Mouse (Mus musculus) midbrain, embryonic 10.5 days (tissue): ENCODE measurements around the gene Fxyd3. TPM values are rescaled to one million over a fixed set of nuclear protein-coding genes. Genes with fewer than 3 reads are reported as not detected.

Experiments
- DNase-seq: peaks from one replicate; pipeline ENCODE4 v3.0.0-alpha.2; 2017; ENCODE audit warnings: low spot score
- H3K27ac ChIP-seq: fragments of 300-500 bp; sonication (generic); replicated peaks from 2 replicates; pipeline ENCODE4 v1.5.1; 2016; ENCODE audit warnings: mild to moderate bottlenecking
- H3K27me3 ChIP-seq: fragments of 300-500 bp; sonication (generic); 2 replicates; pipeline ENCODE4 v1.6.1; 2016; ENCODE audit warnings: low read depth, mild to moderate bottlenecking; ENCODE audit not compliant: poor library complexity, severe bottlenecking
- H3K36me3 ChIP-seq: fragments of 300-500 bp; sonication (generic); 2 replicates; pipeline ENCODE4 v1.6.1; 2016; ENCODE audit warnings: mild to moderate bottlenecking, moderate library complexity
- H3K4me1 ChIP-seq: fragments of 300-500 bp; sonication (generic); 2 replicates; pipeline ENCODE4 v1.6.1; 2016
- H3K4me3 ChIP-seq: fragments of 300-500 bp; sonication (generic); 2 replicates; pipeline ENCODE4 v1.5.1; 2016; ENCODE audit warnings: mild to moderate bottlenecking, moderate library complexity
- H3K9me3 ChIP-seq: fragments of 300-500 bp; sonication (generic); replicated peaks from 2 replicates; pipeline ENCODE4 v1.6.1; 2016; ENCODE audit warnings: mild to moderate bottlenecking
- WGBS: fragments of 180-500 bp; shearing (Covaris S2); methylation state at CpG from one replicate; pipeline ENCODE4 v1.1.7; 2016; 5-methylcytosine and 5-hydroxymethylcytosine counted together
- polyA plus RNA-seq: library from polyadenylated mRNA; unstranded; fragments of >200 nt; fragmentation: Nextera tagmentation; extraction: Ambion mirVana; gene quantifications from 2 replicates; pipeline ENCODE4 v1.2.1, GENCODE M21; 2016

Gene Fxyd3
- polyA plus RNA-seq, 1 experiment from 2014 or later, result 3.4 TPM

DNA sequence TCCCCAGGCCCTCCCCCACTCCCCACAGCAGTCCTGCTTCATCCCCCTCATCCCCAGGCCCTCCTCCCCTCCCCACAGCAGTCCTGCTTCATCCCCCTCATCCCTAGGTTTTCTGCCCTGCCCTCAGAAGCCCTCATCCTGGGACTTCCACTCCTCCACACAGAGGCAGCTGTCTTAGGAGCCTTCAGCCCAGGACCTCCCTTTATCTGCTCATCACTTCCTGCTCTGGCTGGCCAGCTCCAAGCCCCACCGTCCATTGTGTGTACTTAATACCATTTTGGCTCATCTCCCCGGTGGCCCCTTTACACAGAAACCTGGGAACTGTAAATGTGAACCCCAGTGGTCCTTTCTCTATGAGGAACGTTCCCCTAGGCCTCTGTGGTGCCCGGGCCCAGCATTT, 35.5 kb upstream of the Fxyd3 start:
- H3K4me3 ChIP-seq, result no peak overlapping the region
- H3K36me3 ChIP-seq, result no peaks in the 10 kb centered on the region
- DNase-seq, result no peak
- H3K27me3 ChIP-seq, result peaks cover 21% of the 10 kb centered on the region
- 33% methylated on average over 4 of the region's 4 CpGs for WGBS
- H3K9me3 ChIP-seq, result no peaks in the 10 kb centered on the region
- peak overlapping the region; percentile 28; the same call in 1 of the 2 replicates for H3K27ac ChIP-seq
- peaks cover 36% of the 10 kb centered on the region for H3K4me1 ChIP-seq

DNA sequence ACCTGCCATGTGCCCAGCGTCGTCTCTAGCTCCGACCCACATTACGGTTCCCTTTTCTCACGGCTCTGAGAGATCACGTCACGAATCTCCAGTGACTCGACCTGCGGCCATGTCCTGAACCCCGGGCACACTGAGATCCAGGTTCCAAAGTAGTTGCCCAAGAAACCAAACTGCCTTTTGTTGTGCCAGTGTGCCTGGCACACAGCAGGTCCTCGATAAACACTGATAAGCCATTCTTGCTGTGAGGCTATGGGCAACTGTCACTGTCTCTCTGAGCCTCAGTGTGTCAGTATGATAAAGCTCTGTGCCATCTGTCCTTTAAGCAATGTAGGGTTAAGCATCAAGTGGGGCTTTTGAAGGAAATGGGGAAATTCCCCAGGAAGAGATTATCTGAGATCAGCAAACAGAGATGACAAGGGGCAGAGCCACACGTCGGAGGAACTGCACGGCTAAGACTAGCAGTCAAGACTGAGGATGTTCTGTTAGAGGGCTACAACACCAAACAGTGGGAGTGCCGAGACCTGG, 34.4 kb upstream of the Fxyd3 start:
- no peak overlapping the region for H3K27ac ChIP-seq
- 82% methylated on average over 15 of the region's 15 CpGs for WGBS

DNA sequence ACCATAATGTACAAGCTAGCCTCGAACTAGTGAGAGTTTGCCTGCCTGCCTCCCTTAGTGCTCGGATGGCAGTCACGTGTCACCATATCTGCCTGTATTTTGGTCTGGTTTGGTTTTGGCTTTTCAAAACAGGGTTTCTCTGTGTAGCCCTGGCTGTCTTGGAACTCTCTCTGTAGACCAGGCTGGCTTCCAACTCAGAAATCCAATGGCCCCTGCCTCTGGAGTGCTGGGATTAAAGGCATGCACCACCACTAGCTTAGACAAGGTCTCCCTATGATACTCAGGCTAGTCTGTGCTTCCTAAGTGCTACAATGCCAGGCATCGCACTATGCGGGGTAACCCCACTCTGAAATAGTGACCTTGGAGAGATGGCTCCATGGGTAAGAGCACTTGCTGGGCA, 33.3 kb upstream of the Fxyd3 start:
- H3K4me1 ChIP-seq, result peaks cover 15% of the 10 kb centered on the region
- no peak overlapping the region for H3K27ac ChIP-seq
- H3K9me3 ChIP-seq, result no peaks in the 10 kb centered on the region
- H3K4me3 ChIP-seq, result no peak overlapping the region
- H3K27me3 ChIP-seq, result peaks cover 5% of the 10 kb centered on the region; the same call in 1 of the 2 replicates
- H3K36me3 ChIP-seq, result no peaks in the 10 kb centered on the region
- no peak for DNase-seq
- 90% methylated on average over 5 of the region's 5 CpGs for WGBS

More for the DNA sequence above, 34.4 kb upstream of the Fxyd3 start:
- peaks cover 25% of the 10 kb centered on the region for H3K4me1 ChIP-seq
- no peak for DNase-seq
- H3K9me3 ChIP-seq, result no peaks in the 10 kb centered on the region
- no peak overlapping the region for H3K4me3 ChIP-seq
- peaks cover 16% of the 10 kb centered on the region for H3K27me3 ChIP-seq
- no peaks in the 10 kb centered on the region for H3K36me3 ChIP-seq

DNA sequence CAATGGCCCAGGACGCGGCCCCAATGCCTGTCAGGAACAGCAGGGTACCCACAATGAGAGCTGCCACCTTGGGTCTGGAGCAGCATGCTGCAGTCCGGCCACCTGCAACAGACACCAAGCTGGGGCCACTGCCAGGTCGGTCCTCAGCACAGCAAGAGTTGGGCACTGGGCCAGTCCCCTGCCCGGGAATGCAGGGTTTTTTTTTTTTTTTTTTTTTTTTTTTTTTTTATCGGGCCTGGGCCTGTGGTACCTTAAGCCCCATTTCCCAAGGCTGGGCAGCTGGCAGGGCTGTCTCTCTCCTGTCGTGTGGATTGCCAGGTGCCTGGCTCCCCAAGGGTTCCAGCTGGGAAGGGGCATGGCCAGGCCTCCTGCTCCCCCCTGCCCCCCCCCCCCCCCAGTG, 32.6 kb upstream of the Fxyd3 start:
- H3K4me1 ChIP-seq, result peaks cover 13% of the 10 kb centered on the region
- no peak for DNase-seq
- H3K4me3 ChIP-seq, result no peak overlapping the region
- no peaks in the 10 kb centered on the region for H3K9me3 ChIP-seq
- H3K36me3 ChIP-seq, result no peaks in the 10 kb centered on the region
- no peak overlapping the region for H3K27ac ChIP-seq
- no peaks in the 10 kb centered on the region for H3K27me3 ChIP-seq
- WGBS, result 47% methylated on average over 7 of the region's 7 CpGs

DNA sequence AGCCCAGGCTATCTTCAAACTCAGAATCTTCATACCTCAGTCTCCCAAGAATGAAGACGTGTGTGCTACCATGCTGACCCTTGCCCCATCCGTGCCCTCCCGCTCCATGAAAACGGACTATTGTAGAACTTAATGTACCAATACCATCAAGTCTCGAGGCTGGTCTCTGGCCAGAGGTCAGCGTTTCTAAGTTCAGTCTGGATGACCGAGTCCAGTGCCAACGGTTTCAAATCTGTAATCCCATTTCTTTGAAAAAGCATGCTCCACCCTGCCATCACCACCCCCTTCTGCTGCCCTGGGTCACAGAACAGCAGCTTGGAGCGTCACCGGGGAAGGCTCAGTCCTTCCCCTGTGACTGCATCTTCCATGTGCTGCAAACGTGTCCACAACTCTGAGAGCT, 31.3 kb upstream of the Fxyd3 start:
- no peak for DNase-seq
- 91% methylated on average over 11 of the region's 11 CpGs for WGBS
- Histone ChIP-seq H3K4me1 (peaks cover 13% of the 10 kb centered on the region), H3K4me3 (no peak overlapping the region), H3K36me3 (no peaks in the 10 kb centered on the region), H3K27ac (no peak overlapping the region), H3K9me3 (no peaks in the 10 kb centered on the region), H3K27me3 (0 out of 2 replicates have a peak, but pooled peaks cover 8% of the 10 kb centered on the region)

DNA sequence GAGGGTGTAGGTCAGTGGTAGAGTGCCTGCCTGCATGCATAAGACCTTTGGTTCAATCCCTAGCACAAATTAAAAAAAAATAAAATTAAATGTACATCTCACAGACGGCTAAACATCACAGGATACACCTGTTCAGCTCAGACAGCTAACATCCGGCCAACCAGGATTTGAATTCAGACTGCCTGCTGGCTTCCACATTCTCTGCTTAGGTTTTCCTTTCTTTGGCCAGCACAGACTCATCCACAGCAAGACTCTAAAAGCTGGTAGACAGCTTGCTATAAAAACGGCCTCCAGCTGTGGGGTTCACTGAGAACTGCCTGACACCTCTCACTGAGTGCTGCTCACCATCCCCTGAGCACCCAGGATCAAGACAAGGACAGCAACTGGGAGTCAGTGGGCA, 29.7 kb upstream of the Fxyd3 start:
- 0 out of 2 replicates have a peak, but pooled peaks cover 8% of the 10 kb centered on the region for H3K27me3 ChIP-seq
- no peaks in the 10 kb centered on the region for H3K36me3 ChIP-seq
- H3K4me3 ChIP-seq, result no peak overlapping the region
- WGBS, result 67% methylated on average over 3 of the region's 3 CpGs
- H3K4me1 ChIP-seq, result peaks cover 1% of the 10 kb centered on the region; the same call in 1 of the 2 replicates
- no peak for DNase-seq
- no peaks in the 10 kb centered on the region for H3K9me3 ChIP-seq
- no peak overlapping the region for H3K27ac ChIP-seq

DNA sequence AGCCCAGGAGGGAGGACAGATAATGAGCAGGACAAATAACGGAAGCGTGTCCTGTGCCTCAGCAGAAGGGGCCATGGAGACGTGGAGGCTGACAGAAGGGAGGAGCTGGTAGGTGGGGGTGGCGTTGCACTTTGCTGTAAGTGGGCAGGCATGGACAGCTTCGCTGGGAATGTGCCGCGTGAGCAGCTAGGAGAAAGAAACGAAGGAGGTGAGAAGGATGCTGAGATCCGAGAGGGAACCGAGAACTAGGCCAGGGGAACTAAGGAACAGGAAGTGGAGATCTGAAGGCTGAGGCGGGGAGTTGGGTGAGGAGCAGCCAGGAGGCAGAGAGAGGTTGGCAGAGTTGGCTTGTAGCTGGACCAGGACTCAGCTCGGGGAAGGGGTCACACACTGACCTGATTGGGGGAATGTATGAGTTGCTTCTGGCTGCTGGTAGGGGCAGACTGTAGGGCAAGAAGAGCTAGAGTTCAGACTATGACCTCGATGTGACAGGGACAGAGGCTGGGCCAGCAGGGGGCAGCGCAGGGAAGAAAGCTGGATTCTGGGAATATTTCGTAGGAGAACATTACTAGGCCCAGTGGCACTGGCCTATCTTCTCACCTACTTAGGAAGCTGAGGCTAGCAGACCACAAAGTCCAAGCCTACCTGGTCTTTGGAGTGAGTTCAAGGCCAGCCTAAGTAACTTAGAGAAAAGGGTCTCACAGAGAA, 28.7 kb upstream of the Fxyd3 start:
- H3K27ac ChIP-seq, result no peak overlapping the region
- no peak for DNase-seq
- no peaks in the 10 kb centered on the region for H3K4me1 ChIP-seq
- no peak overlapping the region for H3K4me3 ChIP-seq
- H3K9me3 ChIP-seq, result no peaks in the 10 kb centered on the region
- H3K36me3 ChIP-seq, result no peaks in the 10 kb centered on the region
- WGBS, result 70% methylated on average over 15 of the region's 15 CpGs
- 0 out of 2 replicates have a peak, but pooled peaks cover 8% of the 10 kb centered on the region for H3K27me3 ChIP-seq

DNA sequence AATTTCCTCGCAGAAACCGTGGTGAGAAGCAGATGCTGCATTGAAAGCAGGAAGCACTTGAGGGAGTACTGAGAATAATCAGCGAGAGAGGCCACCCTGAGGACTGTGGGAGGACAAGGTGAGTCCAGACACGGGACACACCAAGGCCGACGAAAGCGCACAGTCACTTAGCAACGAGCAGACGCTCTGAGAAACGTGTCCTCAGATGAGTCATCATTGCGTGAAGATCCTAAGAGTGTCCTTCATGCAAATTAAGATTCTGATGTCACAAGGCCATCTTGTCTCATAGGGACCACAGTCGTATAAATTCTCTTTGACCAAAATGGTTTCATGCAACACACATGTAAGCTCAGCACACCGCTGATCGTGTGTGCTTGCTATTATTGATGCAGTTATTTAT, 24.3 kb upstream of the Fxyd3 start:
- H3K36me3 ChIP-seq, result no peaks in the 10 kb centered on the region
- 90% methylated on average over 14 of the region's 14 CpGs for WGBS

DNA sequence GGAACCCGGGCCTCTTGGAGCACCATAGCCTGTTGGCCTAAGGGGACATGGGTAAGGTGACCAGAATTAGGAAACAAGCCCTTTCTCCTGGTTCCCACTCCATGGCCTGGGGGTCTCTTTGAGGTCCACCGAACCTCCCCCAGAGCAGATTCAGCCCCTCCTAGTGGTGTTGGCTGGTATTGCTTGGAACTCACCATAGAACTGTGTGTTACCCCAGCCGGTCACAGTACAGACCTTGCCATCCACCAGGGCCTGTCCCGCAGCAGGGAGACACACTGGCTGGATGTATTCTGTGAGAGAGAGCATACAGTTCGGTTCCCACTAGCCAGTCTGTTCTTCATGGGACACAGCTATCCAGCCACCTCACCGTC, 23.1 kb upstream of the Fxyd3 start:
- Histone ChIP-seq H3K4me1 (peaks cover 8% of the 10 kb centered on the region), H3K4me3 (no peak overlapping the region), H3K27ac (no peak overlapping the region), H3K27me3 (0 out of 2 replicates have a peak, but pooled peaks cover 8% of the 10 kb centered on the region), H3K9me3 (no peaks in the 10 kb centered on the region), H3K36me3 (no peaks in the 10 kb centered on the region)
- WGBS, result 92% methylated on average over 6 of the region's 6 CpGs
- DNase-seq, result no peak

More for the DNA sequence above, 24.3 kb upstream of the Fxyd3 start:
- no peaks in the 10 kb centered on the region for H3K9me3 ChIP-seq
- H3K4me3 ChIP-seq, result no peak overlapping the region
- H3K27me3 ChIP-seq, result 0 out of 2 replicates have a peak, but pooled peaks cover 8% of the 10 kb centered on the region
- H3K4me1 ChIP-seq, result peaks cover 8% of the 10 kb centered on the region
- DNase-seq, result no peak
- H3K27ac ChIP-seq, result no peak overlapping the region

DNA sequence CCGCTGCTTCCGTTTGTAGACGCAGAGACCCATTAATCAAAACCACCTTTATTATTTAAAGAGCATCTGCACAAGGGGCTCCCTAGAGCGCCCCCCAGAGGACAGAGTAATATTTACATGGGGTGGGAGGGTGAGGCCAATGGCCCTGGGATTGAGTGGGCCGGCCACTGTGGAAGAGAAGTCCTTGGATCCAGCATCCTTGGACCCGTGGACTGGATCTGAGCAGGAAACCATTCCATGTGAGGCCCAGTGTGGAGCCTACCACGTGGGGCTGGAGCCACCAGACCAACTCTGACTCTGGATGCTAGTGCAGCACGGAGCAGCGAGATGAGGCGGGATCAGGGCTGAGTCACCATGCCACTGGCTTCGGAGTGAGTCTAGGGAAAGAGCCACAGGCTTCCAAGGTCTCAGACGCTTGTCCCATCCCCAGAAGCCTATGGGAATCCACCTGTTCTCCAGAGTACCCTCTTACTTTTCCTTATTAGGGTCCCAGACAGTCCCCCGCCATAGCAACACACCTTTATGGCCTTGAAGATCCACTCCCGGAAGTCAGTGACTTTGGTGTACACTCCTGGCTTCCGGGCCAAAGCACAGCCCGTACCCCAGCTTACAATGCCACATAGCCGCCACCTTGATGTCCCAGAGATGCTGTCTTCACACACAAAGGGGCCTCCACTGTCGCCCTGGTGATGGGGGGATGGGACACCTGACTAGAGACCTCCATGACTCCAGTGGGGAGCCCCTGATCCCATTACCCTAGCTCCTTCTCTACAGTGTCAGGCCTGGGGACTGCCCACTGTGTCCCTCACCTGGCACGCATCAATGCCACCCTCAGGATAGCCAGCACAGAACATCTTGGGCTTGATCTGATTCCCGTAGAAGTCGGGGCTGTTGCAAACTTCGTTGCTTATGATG, 22.4 kb upstream of the Fxyd3 start:
- no peaks in the 10 kb centered on the region for H3K9me3 ChIP-seq
- no peak for DNase-seq
- 78% methylated on average over 22 of the region's 22 CpGs for WGBS
- 0 out of 2 replicates have a peak, but pooled peaks cover 8% of the 10 kb centered on the region for H3K27me3 ChIP-seq
- H3K36me3 ChIP-seq, result no peaks in the 10 kb centered on the region
- no peak overlapping the region for H3K4me3 ChIP-seq
- peaks cover 8% of the 10 kb centered on the region for H3K4me1 ChIP-seq
- no peak overlapping the region for H3K27ac ChIP-seq

DNA sequence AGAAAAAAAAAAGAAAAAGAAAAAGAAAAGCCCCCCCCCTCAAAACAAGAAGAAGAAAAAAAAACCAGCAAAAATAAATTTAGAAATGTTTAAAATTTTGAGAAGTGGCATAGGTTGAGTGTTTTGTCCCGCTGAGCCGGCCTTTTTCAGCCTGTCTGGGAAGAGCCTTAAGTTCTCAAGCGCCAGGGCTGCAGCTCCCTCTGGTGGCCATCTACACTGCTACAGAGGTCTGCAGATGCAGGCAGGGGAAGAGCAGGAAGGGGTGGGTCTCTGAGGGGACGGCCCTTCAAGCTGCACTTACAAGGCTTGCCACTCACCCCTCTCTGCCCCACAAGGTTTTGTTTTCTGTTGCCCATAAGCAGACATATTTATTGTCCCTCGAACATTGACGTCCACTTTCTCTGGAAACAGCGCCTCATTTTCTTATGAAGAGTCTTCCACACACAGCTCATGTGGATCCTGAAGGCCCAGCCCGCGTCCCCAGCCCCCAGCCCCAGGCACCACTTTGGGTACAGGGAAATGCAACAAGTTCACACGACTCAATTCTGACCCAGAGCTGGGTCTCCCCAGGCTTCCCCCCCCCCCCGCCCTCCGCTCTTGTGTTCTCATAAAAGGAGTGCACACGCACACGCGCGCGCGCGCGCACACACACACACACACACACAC, 21.2 kb upstream of the Fxyd3 start:
- 36% methylated on average over 20 of the region's 20 CpGs for WGBS

DNA sequence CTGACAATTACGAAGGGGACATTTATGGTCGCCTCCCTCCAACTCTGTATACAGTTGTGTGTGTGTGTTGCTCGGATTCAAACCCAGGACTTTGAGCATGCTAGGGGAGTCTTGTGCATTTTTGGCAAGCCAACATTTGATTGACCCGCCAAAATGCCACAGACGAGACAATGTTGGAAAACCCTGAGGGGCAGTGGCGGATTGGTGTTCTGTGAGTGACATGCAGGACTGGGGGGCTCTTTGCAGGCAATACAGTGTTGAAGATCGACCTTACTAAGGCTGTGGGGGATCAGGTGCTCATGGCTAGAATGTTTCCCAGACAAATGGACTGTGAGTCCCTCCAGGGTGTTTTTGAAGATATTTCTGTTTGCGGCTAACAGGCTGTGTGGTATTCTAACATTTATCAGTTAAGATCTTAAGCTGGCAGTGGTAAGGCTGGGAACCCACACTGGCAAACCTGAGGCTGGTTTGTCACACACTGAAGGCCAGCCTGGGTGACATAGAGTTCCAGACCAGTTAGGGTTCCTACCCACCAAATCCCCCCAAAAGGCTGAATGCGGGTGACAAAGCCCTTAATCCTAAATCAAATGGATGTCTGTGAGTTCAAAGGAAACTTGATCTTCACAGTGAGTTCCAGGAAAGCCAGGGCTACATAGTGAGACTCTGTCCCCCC, 20.5 kb upstream of the Fxyd3 start:
- Histone ChIP-seq H3K36me3 (no peaks in the 10 kb centered on the region), H3K4me3 (no peak overlapping the region), H3K4me1 (peaks cover 8% of the 10 kb centered on the region), H3K9me3 (no peaks in the 10 kb centered on the region), H3K27me3 (no peaks in the 10 kb centered on the region), H3K27ac (no peak overlapping the region)
- WGBS, result 73% methylated on average over 9 of the region's 9 CpGs
- DNase-seq, result no peak

More for the DNA sequence above, 21.2 kb upstream of the Fxyd3 start:
- peak; percentile 88 for DNase-seq
- Histone ChIP-seq H3K9me3 (no peaks in the 10 kb centered on the region), H3K4me3 (peak overlapping the region; percentile 40), H3K4me1 (peaks cover 8% of the 10 kb centered on the region), H3K36me3 (no peaks in the 10 kb centered on the region), H3K27ac (peak overlapping the region; percentile 66), H3K27me3 (no peaks in the 10 kb centered on the region)
